Mouse (Mus musculus) midbrain, embryonic 14.5 days (tissue): ENCODE data around the gene Tm7sf3. TPM values are rescaled to one million over a fixed set of nuclear protein-coding genes. Genes with fewer than 3 reads are reported as not detected.

ENCODE experiments used
- ATAC-seq: fragments of 200-750 bp; cut with Nextera tagmentation; 2 replicates; pipeline ENCODE4 v1.8.0; 2017; ENCODE audit warnings: moderate number of reproducible peaks, moderate library complexity; ENCODE audit not compliant: low FRiP score, low TSS enrichment
- DNase-seq: peaks from one replicate; pipeline ENCODE4 v3.0.0-alpha.2; 2015
- H3K27ac ChIP-seq: fragments of 300-500 bp; sonication (generic); replicated peaks from 2 replicates; pipeline ENCODE4 v1.5.1; 2014; ENCODE audit warnings: mild to moderate bottlenecking, low read depth, low read length, moderate library complexity
- H3K27me3 ChIP-seq: fragments of 300-500 bp; sonication (generic); 2 replicates; pipeline ENCODE4 v1.6.1; 2014; ENCODE audit warnings: low read length, control low read depth, mixed read lengths; ENCODE audit not compliant: control insufficient read depth, insufficient read depth
- H3K36me3 ChIP-seq: fragments of 300-500 bp; sonication (generic); 2 replicates; pipeline ENCODE4 v1.6.1; 2014; ENCODE audit warnings: low read length, control low read depth; ENCODE audit not compliant: control insufficient read depth, insufficient read depth
- H3K4me1 ChIP-seq: fragments of 300-500 bp; sonication (generic); 2 replicates; pipeline ENCODE4 v1.6.1; 2014; ENCODE audit warnings: mild to moderate bottlenecking, antibody characterized with exemption, low read length, control low read depth; ENCODE audit not compliant: control insufficient read depth, insufficient read depth
- H3K4me2 ChIP-seq: fragments of 300-500 bp; sonication (generic); 2 replicates; pipeline ENCODE4 v1.6.1; 2014; ENCODE audit warnings: mild to moderate bottlenecking, low read length, moderate library complexity
- H3K4me3 ChIP-seq: fragments of 300-500 bp; sonication (generic); replicated peaks from 2 replicates; pipeline ENCODE4 v1.5.1; 2014; ENCODE audit warnings: low read depth, low read length
- H3K9ac ChIP-seq: fragments of 300-500 bp; sonication (generic); replicated peaks from 2 replicates; pipeline ENCODE4 v1.6.1; 2014; ENCODE audit warnings: mild to moderate bottlenecking, low read length, moderate library complexity
- H3K9me3 ChIP-seq: fragments of 300-500 bp; sonication (generic); 2 replicates; pipeline ENCODE4 v1.6.1; 2016; ENCODE audit warnings: low read length, control low read depth, mixed read lengths; ENCODE audit not compliant: control insufficient read depth
- WGBS: fragments of 180-500 bp; shearing (Covaris S2); extraction: QIAGEN DNeasy Blood & Tissue Kit; methylation state at CpG from one replicate; pipeline ENCODE4 v1.1.7; 2014; 5-methylcytosine and 5-hydroxymethylcytosine counted together
- polyA plus RNA-seq: library from polyadenylated mRNA; unstranded; fragments of >200 nt; fragmentation: Nextera tagmentation; extraction: Ambion mirVana; gene quantifications from 2 replicates; pipeline ENCODE4 v1.2.1, GENCODE M21; 2014

Tm7sf3 gene
- polyA plus RNA-seq, 1 experiment from 2014 or later = 31.6 TPM

DNA sequence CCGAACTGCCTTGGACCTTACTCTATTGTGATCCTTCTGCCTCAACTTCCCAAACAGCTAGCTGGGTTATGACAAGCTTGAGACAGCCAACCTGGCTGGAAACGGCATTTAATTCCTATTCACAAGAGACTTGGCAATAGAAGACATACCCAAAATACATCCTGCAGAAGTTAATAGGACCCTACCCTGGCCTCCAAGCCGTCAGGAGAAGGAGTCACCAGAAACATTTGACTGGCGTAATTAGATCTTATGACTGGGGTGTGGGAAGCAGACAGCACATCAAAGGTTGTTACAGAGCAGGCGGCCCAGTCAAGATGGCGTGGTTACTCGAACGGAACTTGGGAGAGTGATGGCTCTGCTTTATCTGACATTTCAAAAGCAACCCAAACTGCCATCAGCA is 10.8 kb downstream of the Tm7sf3 start:
- Histone ChIP-seq H3K36me3 (no peaks in the 10 kb centered on the region), H3K4me2 (no peak overlapping the region), H3K9me3 (no peaks in the 10 kb centered on the region), H3K4me3 (no peak overlapping the region), H3K4me1 (peaks cover 5% of the 10 kb centered on the region; the same call in 1 of the 2 replicates), H3K9ac (no peak overlapping the region), H3K27ac (no peak overlapping the region), H3K27me3 (no peaks in the 10 kb centered on the region)
- no peak for DNase-seq
- 75% methylated on average over 8 of the region's 8 CpGs for WGBS
- ATAC-seq = no peak

DNA sequence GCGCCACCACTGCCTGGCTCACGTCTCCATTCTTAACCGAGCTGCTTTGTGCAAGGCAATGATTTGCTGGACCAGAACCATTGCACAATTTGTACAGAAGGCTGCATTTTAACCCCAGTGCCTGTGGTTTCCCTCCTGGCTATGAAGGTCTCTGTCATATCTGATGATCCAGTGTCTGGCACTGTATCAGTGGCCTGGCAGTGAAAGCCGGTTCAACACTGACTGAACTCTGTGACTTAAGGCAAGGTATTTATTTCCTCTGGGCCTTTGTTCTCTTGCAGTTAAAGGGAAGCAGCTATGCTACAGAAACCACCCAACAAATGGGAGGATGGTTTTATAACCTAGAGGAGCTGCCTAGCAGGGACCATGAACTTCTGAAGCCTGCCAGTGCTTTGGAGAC is 11.7 kb downstream of the Tm7sf3 start:
- Histone ChIP-seq H3K9ac (no peak overlapping the region), H3K27me3 (no peaks in the 10 kb centered on the region), H3K9me3 (no peaks in the 10 kb centered on the region), H3K4me2 (no peak overlapping the region), H3K27ac (no peak overlapping the region), H3K4me3 (no peak overlapping the region), H3K4me1 (peaks cover 5% of the 10 kb centered on the region; the same call in 1 of the 2 replicates), H3K36me3 (no peaks in the 10 kb centered on the region)
- ATAC-seq = no peak
- 88% methylated on average over 4 of the region's 4 CpGs for WGBS
- no peak for DNase-seq

DNA sequence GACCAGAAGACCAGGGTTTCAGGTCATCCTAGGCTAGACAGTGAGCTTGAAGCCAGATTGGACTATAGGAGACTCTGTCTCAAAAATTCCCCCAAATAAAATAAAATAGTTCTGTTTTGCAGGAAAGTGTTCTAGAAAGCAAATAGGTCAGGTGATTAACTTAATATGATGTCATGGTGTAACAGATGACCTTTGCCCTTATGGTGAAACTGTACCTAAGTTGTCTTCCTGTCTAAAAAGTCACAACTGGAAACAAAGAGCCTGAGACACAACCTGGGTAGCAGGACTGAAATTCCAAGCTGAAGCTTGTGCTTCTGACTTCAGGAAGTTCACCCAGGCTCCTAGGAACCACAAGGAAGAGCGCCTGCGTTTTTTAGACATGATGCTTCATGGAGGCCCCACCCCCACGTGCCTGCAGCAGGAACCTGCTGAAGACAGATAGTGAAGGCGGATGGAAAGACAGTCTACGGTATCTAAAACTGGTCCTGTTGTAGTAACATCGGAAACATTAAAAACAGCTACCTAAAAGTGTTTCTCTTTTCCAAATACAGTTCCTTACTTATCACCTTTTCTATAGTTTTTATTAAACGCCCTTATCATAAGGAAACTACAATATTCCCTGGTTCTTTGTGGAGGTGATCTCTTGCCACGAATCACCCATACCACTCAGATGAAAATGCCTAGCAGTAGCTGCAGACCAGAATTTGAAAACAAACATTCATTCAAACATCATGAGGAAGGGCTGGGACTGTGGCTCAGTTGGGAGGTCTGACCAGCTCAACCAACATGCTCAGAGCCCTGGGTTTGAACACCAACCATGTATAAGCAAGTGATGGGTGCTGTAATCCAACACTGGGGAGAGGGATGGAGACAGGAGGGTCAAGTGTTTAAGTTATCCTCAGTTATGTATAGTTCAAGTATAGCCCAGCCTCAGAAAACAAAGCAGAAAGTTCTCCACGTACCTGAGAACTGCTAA is 12.6 kb downstream of the Tm7sf3 start:
- no peak overlapping the region for H3K4me2 ChIP-seq
- DNase-seq = no peak
- H3K27me3 ChIP-seq = no peaks in the 10 kb centered on the region
- no peaks in the 10 kb centered on the region for H3K36me3 ChIP-seq
- no peak for ATAC-seq
- peaks cover 5% of the 10 kb centered on the region; the same call in 1 of the 2 replicates for H3K4me1 ChIP-seq
- H3K9ac ChIP-seq = no peak overlapping the region
- no peak overlapping the region for H3K4me3 ChIP-seq
- H3K9me3 ChIP-seq = no peaks in the 10 kb centered on the region
- WGBS = 88% methylated on average over 9 of the region's 9 CpGs
- no peak overlapping the region for H3K27ac ChIP-seq

DNA sequence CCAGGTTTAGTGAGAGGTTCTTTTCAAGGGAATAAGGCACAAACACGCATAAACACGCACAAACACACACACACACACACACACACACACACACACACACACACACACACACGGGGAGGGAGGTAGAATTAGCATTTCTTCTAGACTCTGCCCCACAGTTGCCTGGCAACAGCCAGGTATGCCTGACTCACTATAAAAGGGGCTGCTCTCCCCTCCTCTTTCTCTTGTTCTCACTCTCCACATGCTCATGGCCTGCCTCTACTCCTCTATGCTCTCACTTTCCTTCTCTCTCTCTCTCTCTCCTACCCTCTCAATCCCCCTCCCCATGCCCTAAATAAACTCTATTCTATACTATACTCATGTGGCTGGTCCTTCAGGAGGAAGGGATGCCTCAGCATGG is 14.5 kb downstream of the Tm7sf3 start:
- DNase-seq (peak; percentile 18), ATAC-seq (no peak)
- Histone ChIP-seq H3K4me3 (no peak overlapping the region), H3K4me1 (0 out of 2 replicates have a peak, but pooled peaks cover 2% of the 10 kb centered on the region), H3K9me3 (no peaks in the 10 kb centered on the region), H3K4me2 (no peak overlapping the region), H3K27me3 (no peaks in the 10 kb centered on the region), H3K27ac (no peak overlapping the region), H3K36me3 (peaks cover 3% of the 10 kb centered on the region; the same call in 1 of the 2 replicates), H3K9ac (no peak overlapping the region)
- WGBS = 53% methylated on average over 3 of the region's 3 CpGs

DNA sequence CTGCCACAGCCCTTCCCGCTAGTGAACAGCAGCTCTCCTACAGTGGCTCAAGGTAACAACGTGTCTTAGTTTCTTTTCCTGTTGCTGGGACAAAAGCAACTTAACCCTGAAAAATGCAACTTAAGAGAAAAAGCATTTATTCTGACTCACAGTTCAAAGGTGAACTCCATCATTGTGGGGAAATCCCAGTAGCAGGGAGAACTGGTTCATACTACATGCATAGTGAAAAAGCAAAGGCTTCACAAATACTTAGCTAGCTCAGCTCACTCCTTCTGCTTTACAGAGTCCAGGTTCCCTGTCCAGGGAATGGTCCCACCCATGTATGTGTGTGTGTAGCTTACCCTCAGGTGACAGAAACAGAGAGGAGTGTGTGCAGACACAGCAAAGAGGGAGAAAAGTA is 26.0 kb downstream of the Tm7sf3 start:
- WGBS = 94% methylated on average over 2 of the region's 2 CpGs
- ATAC-seq = no peak
- peaks cover 55% of the 10 kb centered on the region for H3K36me3 ChIP-seq

DNA sequence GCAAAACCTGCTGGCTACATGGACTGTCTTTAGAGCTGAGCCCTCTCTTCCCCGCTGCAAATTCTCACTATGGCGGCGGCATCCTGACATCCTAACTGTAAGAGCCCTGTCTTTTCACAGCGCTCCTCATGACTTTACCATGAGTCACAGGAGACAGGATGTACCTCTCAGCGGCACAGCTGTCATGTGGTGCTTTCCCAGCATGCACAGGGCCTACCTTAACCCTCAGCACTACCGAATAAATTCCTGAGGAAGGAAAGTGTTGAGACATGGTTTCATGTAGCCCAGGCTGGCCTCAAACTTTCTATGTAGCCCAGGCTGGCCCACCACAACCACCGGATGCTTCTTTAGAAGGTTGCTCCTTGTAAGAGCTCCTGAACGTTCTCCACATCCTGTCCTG is 26.7 kb downstream of the Tm7sf3 start:
- no peaks in the 10 kb centered on the region for H3K9me3 ChIP-seq
- H3K4me2 ChIP-seq = no peak overlapping the region
- ATAC-seq (no peak), DNase-seq (no peak)
- no peak overlapping the region for H3K27ac ChIP-seq
- no peaks in the 10 kb centered on the region for H3K27me3 ChIP-seq
- no peaks in the 10 kb centered on the region for H3K4me1 ChIP-seq
- WGBS = 95% methylated on average over 8 of the region's 8 CpGs
- no peak overlapping the region for H3K4me3 ChIP-seq
- H3K36me3 ChIP-seq = peaks cover 55% of the 10 kb centered on the region
- no peak overlapping the region for H3K9ac ChIP-seq

More for the DNA sequence above, 26.0 kb downstream of the Tm7sf3 start:
- no peak overlapping the region for H3K4me3 ChIP-seq
- no peaks in the 10 kb centered on the region for H3K9me3 ChIP-seq
- H3K9ac ChIP-seq = no peak overlapping the region
- H3K27ac ChIP-seq = no peak overlapping the region
- no peaks in the 10 kb centered on the region for H3K27me3 ChIP-seq
- no peak for DNase-seq
- no peaks in the 10 kb centered on the region for H3K4me1 ChIP-seq
- no peak overlapping the region for H3K4me2 ChIP-seq

DNA sequence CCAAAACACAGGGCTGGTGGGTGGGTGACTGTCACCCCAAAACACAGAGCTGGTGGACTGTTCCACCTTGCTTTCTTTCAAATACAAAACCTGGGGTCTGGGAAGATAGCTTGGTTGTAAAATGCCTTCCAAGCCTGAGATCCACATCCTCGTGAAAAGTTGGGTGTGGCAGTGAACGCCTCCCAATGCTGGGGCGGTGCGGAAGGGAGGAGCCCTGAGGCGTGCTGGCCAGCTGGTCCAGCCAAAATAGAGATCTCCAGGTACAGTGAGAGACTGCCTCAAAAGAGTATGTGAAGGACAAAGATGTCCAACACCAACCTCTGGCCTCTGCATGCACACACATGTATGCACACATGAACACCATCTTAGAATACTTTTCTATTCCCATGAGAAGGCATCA is 28.1 kb downstream of the Tm7sf3 start:
- H3K9ac ChIP-seq = no peak overlapping the region
- H3K36me3 ChIP-seq = peaks cover 59% of the 10 kb centered on the region
- ATAC-seq = no peak
- no peak overlapping the region for H3K4me3 ChIP-seq
- WGBS = 99% methylated on average over 5 of the region's 5 CpGs
- H3K4me2 ChIP-seq = no peak overlapping the region
- DNase-seq = no peak
- H3K27ac ChIP-seq = no peak overlapping the region
- H3K9me3 ChIP-seq = no peaks in the 10 kb centered on the region
- no peaks in the 10 kb centered on the region for H3K4me1 ChIP-seq
- H3K27me3 ChIP-seq = no peaks in the 10 kb centered on the region

DNA sequence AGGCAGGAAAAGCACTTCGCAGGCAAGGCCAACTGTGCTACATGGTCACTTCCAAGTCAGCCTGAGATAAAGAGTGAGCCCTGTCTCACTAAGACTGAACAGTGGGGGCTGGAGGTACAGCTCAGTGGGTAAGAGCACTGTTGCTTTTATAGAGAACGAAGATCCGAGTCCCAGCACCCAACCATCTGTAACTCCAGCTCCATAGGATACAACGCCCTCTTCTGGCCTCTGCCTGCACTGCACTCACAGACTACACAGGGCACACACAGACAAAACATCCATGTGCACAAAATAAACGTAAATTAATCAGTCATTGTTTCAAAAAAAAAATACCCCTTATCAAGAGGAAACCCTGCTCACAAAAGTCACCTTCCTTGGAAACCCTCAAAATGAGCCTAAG is 28.7 kb downstream of the Tm7sf3 start:
- WGBS = 93% methylated on average over 5 of the region's 5 CpGs
- no peaks in the 10 kb centered on the region for H3K9me3 ChIP-seq
- H3K4me1 ChIP-seq = no peaks in the 10 kb centered on the region
- DNase-seq (no peak), ATAC-seq (no peak)
- H3K36me3 ChIP-seq = peaks cover 65% of the 10 kb centered on the region
- no peak overlapping the region for H3K4me3 ChIP-seq
- H3K27me3 ChIP-seq = no peaks in the 10 kb centered on the region
- H3K9ac ChIP-seq = no peak overlapping the region
- no peak overlapping the region for H3K4me2 ChIP-seq
- no peak overlapping the region for H3K27ac ChIP-seq

DNA sequence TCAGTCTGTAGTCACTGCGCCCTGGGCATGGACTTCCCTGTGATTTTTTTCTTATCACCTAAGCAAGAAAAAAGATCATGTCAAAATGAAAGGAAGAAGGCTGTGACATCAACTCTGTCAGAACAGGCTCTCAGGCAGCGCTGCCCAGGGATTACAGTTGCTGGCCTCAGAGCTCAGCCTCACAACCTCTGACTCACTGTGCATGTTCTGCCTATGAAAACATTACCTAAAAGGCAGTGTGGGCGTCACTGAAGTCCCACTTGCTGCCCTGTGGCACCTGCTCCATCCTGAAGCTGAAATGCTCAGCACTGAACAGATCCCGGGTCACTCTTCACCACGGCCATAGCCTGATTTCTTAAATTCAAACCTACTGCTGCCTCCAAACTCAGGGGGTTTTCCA is 29.9 kb downstream of the Tm7sf3 start:
- no peaks in the 10 kb centered on the region for H3K27me3 ChIP-seq
- no peaks in the 10 kb centered on the region for H3K4me1 ChIP-seq
- ATAC-seq (no peak), DNase-seq (no peak)
- H3K9ac ChIP-seq = no peak overlapping the region
- H3K9me3 ChIP-seq = no peaks in the 10 kb centered on the region
- H3K4me3 ChIP-seq = no peak overlapping the region
- peaks cover 59% of the 10 kb centered on the region for H3K36me3 ChIP-seq
- no peak overlapping the region for H3K27ac ChIP-seq
- H3K4me2 ChIP-seq = no peak overlapping the region
- 90% methylated on average over 5 of the region's 5 CpGs for WGBS
